Mouse (Mus musculus): ENCODE measurements at regions not wholly inside any gene's neighbourhood (a gene's known extent, or its start where the extent isn't known, plus 50 kb on each side); places are given as distances from the start of the nearest gene placed in this dataset.
"Not testable (repeated sequence)": the region's sequence is repeated elsewhere in the genome, so short reads cannot be mapped to it uniquely, and the experiment has no call there.

GRCm38 (mm10) chr8:126869464-126869850, 76.2 kb downstream of the Tomm20 start:
- Histone ChIP-seq H3K4me2 (ENCODE audit: low read length) (no peak overlapping the region), H3K36me3 (ENCODE audit: control insufficient read depth, insufficient read depth, low read length) (no peaks in the 10 kb centered on the region), H3K4me1 (replicated peaks; ENCODE audit: control insufficient read depth, insufficient read depth, low read length) (0 out of 2 replicates have a peak, but pooled peaks cover 4% of the 10 kb centered on the region), H3K27me3 (replicated peaks; ENCODE audit: control insufficient read depth, insufficient read depth, low read length) (no peaks in the 10 kb centered on the region), H3K27ac (ENCODE audit: low read depth) (no peak overlapping the region), H3K9ac (ENCODE audit: low read length) (no peak overlapping the region), H3K4me3 (ENCODE audit: low read depth, low read length) (no peak overlapping the region), H3K9me3 (ENCODE audit: control insufficient read depth, low read length) (no peaks in the 10 kb centered on the region)
- 81% methylated on average over 1 of the region's 1 CpGs for WGBS
- DNase-seq (ENCODE audit: low spot score) (no peak), ATAC-seq (replicated peaks; ENCODE audit: low FRiP score, low TSS enrichment, low read depth) (no peak)

- no peak overlapping the region for H3K4me2 ChIP-seq (ENCODE audit: low read length)
- H3K36me3 ChIP-seq (ENCODE audit: control insufficient read depth, insufficient read depth, low read length): no peaks in the 10 kb centered on the region
- no peaks in the 10 kb centered on the region for H3K9me3 ChIP-seq (ENCODE audit: control insufficient read depth, low read length)
- H3K27ac ChIP-seq (ENCODE audit: low read depth): no peak overlapping the region
- H3K4me1 ChIP-seq (replicated peaks; ENCODE audit: control insufficient read depth, insufficient read depth, low read length): 0 out of 2 replicates have a peak, but pooled peaks cover 4% of the 10 kb centered on the region
- DNase-seq (ENCODE audit: low spot score): no peak
- no peak overlapping the region for H3K4me3 ChIP-seq (ENCODE audit: low read depth, low read length)
- no peak overlapping the region for H3K9ac ChIP-seq (ENCODE audit: low read length)
- ATAC-seq (replicated peaks; ENCODE audit: low FRiP score, low TSS enrichment, low read depth): no peak
- WGBS: 60% methylated on average over 3 of the region's 3 CpGs
- H3K27me3 ChIP-seq (replicated peaks; ENCODE audit: control insufficient read depth, insufficient read depth, low read length): no peaks in the 10 kb centered on the region
Observed at GRCm38 (mm10) chr8:126868831-126869463, 76.7 kb downstream of the Tomm20 start.

GRCm38 (mm10) chr8:126867121-126867988, 78.3 kb downstream of the Tomm20 start:
- no peaks in the 10 kb centered on the region for H3K36me3 ChIP-seq (ENCODE audit: control insufficient read depth, insufficient read depth, low read length)
- no peak overlapping the region for H3K4me3 ChIP-seq (ENCODE audit: low read depth, low read length)
- 85% methylated on average over 14 of the region's 14 CpGs for WGBS
- no peaks in the 10 kb centered on the region for H3K4me1 ChIP-seq (replicated peaks; ENCODE audit: control insufficient read depth, insufficient read depth, low read length)
- H3K27me3 ChIP-seq (replicated peaks; ENCODE audit: control insufficient read depth, insufficient read depth, low read length): no peaks in the 10 kb centered on the region
- H3K27ac ChIP-seq (ENCODE audit: low read depth): no peak overlapping the region
- H3K9ac ChIP-seq (ENCODE audit: low read length): no peak overlapping the region
- no peak for ATAC-seq (replicated peaks; ENCODE audit: low FRiP score, low TSS enrichment, low read depth)
- DNase-seq (ENCODE audit: low spot score): no peak
- H3K9me3 ChIP-seq (ENCODE audit: control insufficient read depth, low read length): no peaks in the 10 kb centered on the region
- H3K4me2 ChIP-seq (ENCODE audit: low read length): no peak overlapping the region

GRCm38 (mm10) chr8:126864314-126864948, 81.2 kb downstream of the Tomm20 start:
- Histone ChIP-seq H3K4me3 (ENCODE audit: low read depth, low read length) (no peak overlapping the region), H3K9me3 (ENCODE audit: control insufficient read depth, low read length) (no peaks in the 10 kb centered on the region), H3K4me1 (replicated peaks; ENCODE audit: control insufficient read depth, insufficient read depth, low read length) (no peaks in the 10 kb centered on the region), H3K4me2 (ENCODE audit: low read length) (no peak overlapping the region), H3K27me3 (replicated peaks; ENCODE audit: control insufficient read depth, insufficient read depth, low read length) (no peaks in the 10 kb centered on the region), H3K36me3 (ENCODE audit: control insufficient read depth, insufficient read depth, low read length) (no peaks in the 10 kb centered on the region), H3K27ac (ENCODE audit: low read depth) (no peak overlapping the region), H3K9ac (ENCODE audit: low read length) (no peak overlapping the region)
- WGBS: 80% methylated on average over 10 of the region's 10 CpGs
- ATAC-seq (replicated peaks; ENCODE audit: low FRiP score, low TSS enrichment, low read depth) (no peak), DNase-seq (ENCODE audit: low spot score) (no peak)

GRCm38 (mm10) chr8:126863661-126864060, 82.0 kb downstream of the Tomm20 start:
- WGBS: 89% methylated on average over 1 of the region's 1 CpGs
- not testable (repeated sequence) for ATAC-seq (replicated peaks; ENCODE audit: low FRiP score, low TSS enrichment, low read depth)

GRCm38 (mm10) chr8:126861754-126862153, 83.9 kb downstream of the Tomm20 start:
- Histone ChIP-seq H3K4me3 (ENCODE audit: low read depth, low read length) (no peak overlapping the region), H3K9ac (ENCODE audit: low read length) (no peak overlapping the region), H3K36me3 (ENCODE audit: control insufficient read depth, insufficient read depth, low read length) (no peaks in the 10 kb centered on the region), H3K4me1 (replicated peaks; ENCODE audit: control insufficient read depth, insufficient read depth, low read length) (no peaks in the 10 kb centered on the region), H3K9me3 (ENCODE audit: control insufficient read depth, low read length) (no peaks in the 10 kb centered on the region), H3K27ac (ENCODE audit: low read depth) (no peak overlapping the region), H3K4me2 (ENCODE audit: low read length) (no peak overlapping the region), H3K27me3 (replicated peaks; ENCODE audit: control insufficient read depth, insufficient read depth, low read length) (no peaks in the 10 kb centered on the region)
- DNase-seq (ENCODE audit: low spot score) (no peak), ATAC-seq (replicated peaks; ENCODE audit: low FRiP score, low TSS enrichment, low read depth) (no peak)
- 91% methylated on average over 8 of the region's 8 CpGs for WGBS

More at GRCm38 (mm10) chr8:126863661-126864060, 82.0 kb downstream of the Tomm20 start:
- H3K27ac ChIP-seq (ENCODE audit: low read depth); H3K27me3 ChIP-seq (replicated peaks; ENCODE audit: control insufficient read depth, insufficient read depth, low read length); H3K9me3 ChIP-seq (ENCODE audit: control insufficient read depth, low read length); DNase-seq (ENCODE audit: low spot score); H3K36me3 ChIP-seq (ENCODE audit: control insufficient read depth, insufficient read depth, low read length); H3K4me3 ChIP-seq (ENCODE audit: low read depth, low read length); H3K9ac ChIP-seq (ENCODE audit: low read length); H3K4me1 ChIP-seq (replicated peaks; ENCODE audit: control insufficient read depth, insufficient read depth, low read length); H3K4me2 ChIP-seq (ENCODE audit: low read length): not testable (repeated sequence)

GRCm38 (mm10) chr8:126860630-126861029, 85.0 kb downstream of the Tomm20 start:
- H3K27me3 ChIP-seq (replicated peaks; ENCODE audit: control insufficient read depth, insufficient read depth, low read length): no peaks in the 10 kb centered on the region
- WGBS: 90% methylated on average over 7 of the region's 7 CpGs
- H3K27ac ChIP-seq (ENCODE audit: low read depth): no peak overlapping the region
- H3K36me3 ChIP-seq (ENCODE audit: control insufficient read depth, insufficient read depth, low read length): no peaks in the 10 kb centered on the region
- no peak overlapping the region for H3K4me2 ChIP-seq (ENCODE audit: low read length)
- no peaks in the 10 kb centered on the region for H3K9me3 ChIP-seq (ENCODE audit: control insufficient read depth, low read length)
- ATAC-seq (replicated peaks; ENCODE audit: low FRiP score, low TSS enrichment, low read depth): no peak
- no peak for DNase-seq (ENCODE audit: low spot score)
- no peak overlapping the region for H3K9ac ChIP-seq (ENCODE audit: low read length)
- H3K4me1 ChIP-seq (replicated peaks; ENCODE audit: control insufficient read depth, insufficient read depth, low read length): no peaks in the 10 kb centered on the region
- H3K4me3 ChIP-seq (ENCODE audit: low read depth, low read length): no peak overlapping the region

GRCm38 (mm10) chr8:126859706-126860424, 85.8 kb downstream of the Tomm20 start:
- DNase-seq (ENCODE audit: low spot score): no peak
- Histone ChIP-seq H3K9me3 (ENCODE audit: control insufficient read depth, low read length) (no peaks in the 10 kb centered on the region), H3K27ac (ENCODE audit: low read depth) (no peak overlapping the region), H3K36me3 (ENCODE audit: control insufficient read depth, insufficient read depth, low read length) (no peaks in the 10 kb centered on the region), H3K27me3 (replicated peaks; ENCODE audit: control insufficient read depth, insufficient read depth, low read length) (no peaks in the 10 kb centered on the region), H3K4me3 (ENCODE audit: low read depth, low read length) (no peak overlapping the region), H3K9ac (ENCODE audit: low read length) (no peak overlapping the region), H3K4me1 (replicated peaks; ENCODE audit: control insufficient read depth, insufficient read depth, low read length) (peaks cover 4% of the 10 kb centered on the region; the same call in 1 of the 2 replicates), H3K4me2 (ENCODE audit: low read length) (no peak overlapping the region)
- whole genome bisulfite sequencing: 86% methylated on average over 5 of the region's 5 CpGs
- no peak for ATAC-seq (replicated peaks; ENCODE audit: low FRiP score, low TSS enrichment, low read depth)

Data from intestine, embryonic 14.5 days (tissue).